Mouse (Mus musculus) limb, embryonic 13.5 days (tissue): ENCODE measurements around the gene Ggcx. TPM values are rescaled to one million over a fixed set of nuclear protein-coding genes. Genes with fewer than 3 reads are reported as not detected.
A peak's percentile ranks its signal among the peaks of the same experiment; 100 is the strongest.

ENCODE experiments used
- ATAC-seq: fragments of 200-750 bp; cut with Nextera tagmentation; 2 replicates; pipeline ENCODE4 v1.8.0; 2017; ENCODE audit warnings: low read depth, moderate number of reproducible peaks, moderate TSS enrichment; ENCODE audit not compliant: low FRiP score
- H3K27ac ChIP-seq: fragments of 300-500 bp; sonication (generic); 2 replicates; pipeline ENCODE4 v1.5.1; 2015; ENCODE audit warnings: inconsistent platforms, mild to moderate bottlenecking, moderate library complexity
- H3K27me3 ChIP-seq: fragments of 300-500 bp; sonication (generic); 2 replicates; pipeline ENCODE4 v1.6.1; 2015; ENCODE audit warnings: mild to moderate bottlenecking, inconsistent platforms
- H3K36me3 ChIP-seq: fragments of 300-500 bp; sonication (generic); 2 replicates; pipeline ENCODE4 v1.6.1; 2015; ENCODE audit warnings: inconsistent platforms, mild to moderate bottlenecking, moderate library complexity
- H3K4me1 ChIP-seq: fragments of 300-500 bp; sonication (generic); 2 replicates; pipeline ENCODE4 v1.6.1; 2015; ENCODE audit warnings: inconsistent platforms
- H3K4me2 ChIP-seq: fragments of 300-500 bp; sonication (generic); replicated peaks from 2 replicates; pipeline ENCODE4 v1.6.1; 2015; ENCODE audit warnings: inconsistent platforms, mild to moderate bottlenecking, moderate library complexity
- H3K4me3 ChIP-seq: fragments of 300-500 bp; sonication (generic); 2 replicates; pipeline ENCODE4 v1.5.1; 2015; ENCODE audit warnings: moderate library complexity, mild to moderate bottlenecking, inconsistent platforms
- H3K9ac ChIP-seq: fragments of 300-500 bp; sonication (generic); 2 replicates; pipeline ENCODE4 v1.6.1; 2015; ENCODE audit warnings: mild to moderate bottlenecking, inconsistent platforms
- H3K9me3 ChIP-seq: fragments of 300-500 bp; sonication (generic); 2 replicates; pipeline ENCODE4 v1.6.1; 2016; ENCODE audit warnings: inconsistent platforms
- WGBS: fragments of 180-500 bp; shearing (Covaris S2); methylation state at CpG from one replicate; pipeline ENCODE4 v1.1.7; 2015; 5-methylcytosine and 5-hydroxymethylcytosine counted together
- polyA plus RNA-seq: library from polyadenylated mRNA; unstranded; fragments of >200 nt; fragmentation: Nextera tagmentation; extraction: Ambion mirVana; gene quantifications from 2 replicates; pipeline ENCODE4 v1.2.1, GENCODE M21; 2015

Ggcx gene
- polyA plus RNA-seq, 1 experiment from 2014 or later: 47.8 TPM

- no peak for ATAC-seq
Observed at GRCm38 (mm10) chr6:72415181-72415580, 1.1 kb downstream of the Ggcx start.

GRCm38 (mm10) chr6:72415964-72416772 lies 2.1 kb downstream of the Ggcx start:
- Histone ChIP-seq H3K4me2 (peak overlapping the region; percentile 70), H3K36me3 (peaks cover 44% of the 10 kb centered on the region), H3K9me3 (no peaks in the 10 kb centered on the region), H3K27me3 (no peaks in the 10 kb centered on the region), H3K4me3 (0 out of 2 replicates have a peak overlapping the region, but pooled peaks have one; percentile 89), H3K9ac (peak overlapping the region; percentile 5; the same call in 1 of the 2 replicates), H3K27ac (no peak overlapping the region), H3K4me1 (peaks cover 25% of the 10 kb centered on the region)
- no peak for ATAC-seq
- 80% methylated on average over 7 of the region's 7 CpGs for WGBS

More at GRCm38 (mm10) chr6:72415181-72415580, 1.1 kb downstream of the Ggcx start:
- Histone ChIP-seq H3K4me2 (peak overlapping the region; percentile 70), H3K4me1 (peaks cover 25% of the 10 kb centered on the region), H3K9ac (peak overlapping the region; percentile 92), H3K9me3 (no peaks in the 10 kb centered on the region), H3K27ac (no peak overlapping the region), H3K27me3 (no peaks in the 10 kb centered on the region), H3K4me3 (peak overlapping the region; percentile 89), H3K36me3 (peaks cover 34% of the 10 kb centered on the region)
- WGBS: 84% methylated on average over 5 of the region's 5 CpGs

- ATAC-seq: no peak
- Histone ChIP-seq H3K4me2 (no peak overlapping the region), H3K27me3 (no peaks in the 10 kb centered on the region), H3K4me3 (no peak overlapping the region), H3K4me1 (peaks cover 25% of the 10 kb centered on the region), H3K9ac (no peak overlapping the region), H3K36me3 (peaks cover 65% of the 10 kb centered on the region), H3K9me3 (no peaks in the 10 kb centered on the region), H3K27ac (no peak overlapping the region)
- WGBS: 89% methylated on average over 4 of the region's 4 CpGs
Observed at GRCm38 (mm10) chr6:72418279-72418678, 4.2 kb downstream of the Ggcx start.

- 73% methylated on average over 1 of the region's 1 CpGs for WGBS
- no peak overlapping the region for H3K27ac ChIP-seq
Observed at GRCm38 (mm10) chr6:72419806-72420205, 5.7 kb downstream of the Ggcx start.

GRCm38 (mm10) chr6:72420901-72421300 lies 6.8 kb downstream of the Ggcx start:
- no peak for ATAC-seq
- Histone ChIP-seq H3K4me3 (no peak overlapping the region), H3K27me3 (no peaks in the 10 kb centered on the region), H3K36me3 (peaks cover 91% of the 10 kb centered on the region), H3K27ac (no peak overlapping the region), H3K4me2 (no peak overlapping the region), H3K9ac (no peak overlapping the region), H3K4me1 (peaks cover 7% of the 10 kb centered on the region), H3K9me3 (no peaks in the 10 kb centered on the region)
- WGBS: 96% methylated on average over 10 of the region's 10 CpGs

More at GRCm38 (mm10) chr6:72419806-72420205, 5.7 kb downstream of the Ggcx start:
- Histone ChIP-seq H3K36me3 (peaks cover 80% of the 10 kb centered on the region), H3K9me3 (no peaks in the 10 kb centered on the region), H3K4me3 (no peak overlapping the region), H3K4me2 (no peak overlapping the region), H3K9ac (no peak overlapping the region), H3K27me3 (no peaks in the 10 kb centered on the region), H3K4me1 (peaks cover 18% of the 10 kb centered on the region)
- no peak for ATAC-seq

GRCm38 (mm10) chr6:72425646-72426045 lies 11.5 kb downstream of the Ggcx start:
- WGBS: 95% methylated on average over 11 of the region's 11 CpGs
- H3K27me3 ChIP-seq: no peaks in the 10 kb centered on the region
- no peak overlapping the region for H3K4me3 ChIP-seq
- ATAC-seq: no peak
- H3K9me3 ChIP-seq: no peaks in the 10 kb centered on the region
- H3K4me2 ChIP-seq: no peak overlapping the region
- peaks cover 93% of the 10 kb centered on the region for H3K36me3 ChIP-seq
- peaks cover 6% of the 10 kb centered on the region for H3K4me1 ChIP-seq
- H3K27ac ChIP-seq: no peak overlapping the region
- H3K9ac ChIP-seq: no peak overlapping the region

GRCm38 (mm10) chr6:72428036-72428435 lies 13.9 kb downstream of the Ggcx start:
- Histone ChIP-seq H3K4me2 (no peak overlapping the region), H3K4me1 (peaks cover 6% of the 10 kb centered on the region)
- ATAC-seq: peak; percentile 81

GRCm38 (mm10) chr6:72429061-72429842 lies 15.1 kb downstream of the Ggcx start:
- no peak for ATAC-seq
- Histone ChIP-seq H3K27ac (no peak overlapping the region), H3K4me2 (no peak overlapping the region), H3K4me3 (no peak overlapping the region), H3K27me3 (no peaks in the 10 kb centered on the region), H3K36me3 (peaks cover 90% of the 10 kb centered on the region), H3K9ac (no peak overlapping the region), H3K9me3 (no peaks in the 10 kb centered on the region), H3K4me1 (peaks cover 6% of the 10 kb centered on the region)
- 86% methylated on average over 21 of the region's 21 CpGs for WGBS

More at GRCm38 (mm10) chr6:72428036-72428435, 13.9 kb downstream of the Ggcx start:
- Histone ChIP-seq H3K27me3 (no peaks in the 10 kb centered on the region), H3K9me3 (no peaks in the 10 kb centered on the region), H3K27ac (peak overlapping the region; percentile 44), H3K36me3 (peaks cover 93% of the 10 kb centered on the region), H3K4me3 (no peak overlapping the region), H3K9ac (0 out of 2 replicates have a peak overlapping the region, but pooled peaks have one; percentile 25)
- WGBS: 15% methylated on average over 8 of the region's 8 CpGs

- Histone ChIP-seq H3K9me3 (no peaks in the 10 kb centered on the region), H3K9ac (no peak overlapping the region), H3K27me3 (no peaks in the 10 kb centered on the region), H3K4me2 (no peak overlapping the region), H3K4me3 (no peak overlapping the region), H3K36me3 (peaks cover 90% of the 10 kb centered on the region), H3K27ac (no peak overlapping the region), H3K4me1 (peaks cover 13% of the 10 kb centered on the region)
- 35% methylated on average over 5 of the region's 5 CpGs for WGBS
- ATAC-seq: peak; percentile 39; the same call in 1 of the 2 replicates
Observed at GRCm38 (mm10) chr6:72430989-72431921, 17.1 kb downstream of the Ggcx start.

- H3K9me3 ChIP-seq: no peaks in the 10 kb centered on the region
- no peak overlapping the region for H3K4me2 ChIP-seq
- WGBS: 82% methylated on average over 2 of the region's 2 CpGs
- H3K27ac ChIP-seq: no peak overlapping the region
- H3K4me3 ChIP-seq: no peak overlapping the region
- H3K9ac ChIP-seq: no peak overlapping the region
- no peak for ATAC-seq
- H3K27me3 ChIP-seq: no peaks in the 10 kb centered on the region
- H3K36me3 ChIP-seq: peaks cover 90% of the 10 kb centered on the region
- peaks cover 22% of the 10 kb centered on the region for H3K4me1 ChIP-seq
Observed at GRCm38 (mm10) chr6:72432153-72432552, 18.0 kb downstream of the Ggcx start.

- H3K9ac ChIP-seq: peak overlapping the region; percentile 99
- H3K27ac ChIP-seq: no peak overlapping the region
- no peaks in the 10 kb centered on the region for H3K27me3 ChIP-seq
- no peaks in the 10 kb centered on the region for H3K9me3 ChIP-seq
- peak overlapping the region; percentile 85 for H3K4me2 ChIP-seq
- H3K36me3 ChIP-seq: peaks cover 41% of the 10 kb centered on the region
- 2% methylated on average over 5 of the region's 5 CpGs for WGBS
- H3K4me3 ChIP-seq: peak overlapping the region; percentile 89
- ATAC-seq: no peak
- H3K4me1 ChIP-seq: peaks cover 41% of the 10 kb centered on the region
Observed at GRCm38 (mm10) chr6:72438226-72438625, 24.1 kb downstream of the Ggcx start.
